Mouse (Mus musculus) ovary, postnatal 36 days (tissue): Measurements from ENCODE around the gene Cmss1.

Source experiments
- DNase-seq: peaks from one replicate; pipeline ENCODE4 v3.0.0; 2022; ENCODE audit warnings: low spot score, mixed read lengths

Gene Cmss1

DNA sequence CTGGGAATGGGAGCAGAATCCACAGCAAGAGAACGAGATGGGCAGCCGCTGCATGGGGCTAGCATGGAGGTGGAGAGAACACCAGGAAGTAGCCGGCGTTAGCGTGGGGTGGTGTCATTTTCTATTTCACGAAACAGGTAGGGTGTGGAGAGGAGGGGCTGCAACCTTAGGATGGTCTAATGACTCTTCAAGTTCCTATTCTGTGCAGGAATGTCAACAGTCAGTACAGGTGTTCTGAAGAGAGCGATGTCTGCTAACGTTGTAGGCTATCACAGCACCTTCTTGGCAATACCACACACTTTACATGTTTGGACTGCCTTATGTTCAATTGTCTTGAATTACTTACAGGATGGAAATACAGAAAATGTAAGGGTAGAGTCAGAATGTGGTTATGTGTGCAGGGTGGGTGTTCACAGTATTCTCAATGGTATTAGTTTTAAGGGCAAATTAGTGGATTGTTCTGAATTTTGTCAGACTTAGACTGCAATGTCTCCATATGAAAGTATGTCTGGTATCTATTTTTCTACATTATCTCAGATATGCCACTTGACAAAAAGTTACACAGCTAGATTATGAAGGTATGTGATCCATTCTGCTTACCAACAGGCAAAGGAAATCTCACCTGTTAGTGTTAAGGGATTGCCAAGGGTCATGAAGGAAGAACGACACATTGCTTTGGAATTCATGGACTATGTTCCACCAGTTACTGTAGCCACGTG is 311.3 kb downstream of the Cmss1 start:
- no peak for DNase-seq

DNA sequence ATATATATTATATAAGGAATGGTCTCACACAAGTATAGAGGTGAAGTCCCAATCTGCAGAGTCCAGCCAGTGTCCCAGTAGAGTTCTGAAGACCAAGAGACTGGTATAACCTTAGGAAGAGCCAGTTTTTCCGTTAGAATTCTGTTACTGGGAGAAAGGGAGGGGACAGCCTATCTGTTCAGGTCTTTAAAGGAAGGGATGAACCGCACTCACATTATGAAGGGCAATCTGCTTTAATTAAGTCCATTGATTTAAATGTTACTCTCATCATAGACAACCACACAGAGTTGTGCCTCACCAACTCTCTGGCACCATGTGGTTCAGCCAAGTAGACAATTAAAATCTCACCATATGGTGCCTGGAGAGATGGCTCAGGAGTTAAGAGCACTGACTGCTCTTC is 313.9 kb downstream of the Cmss1 start, which contains the start of gene Tmem30c:
Tmem30c (minus strand) TSS at position 101 of the 400 bp plus-strand sequence.
- DNase-seq: no peak

DNA sequence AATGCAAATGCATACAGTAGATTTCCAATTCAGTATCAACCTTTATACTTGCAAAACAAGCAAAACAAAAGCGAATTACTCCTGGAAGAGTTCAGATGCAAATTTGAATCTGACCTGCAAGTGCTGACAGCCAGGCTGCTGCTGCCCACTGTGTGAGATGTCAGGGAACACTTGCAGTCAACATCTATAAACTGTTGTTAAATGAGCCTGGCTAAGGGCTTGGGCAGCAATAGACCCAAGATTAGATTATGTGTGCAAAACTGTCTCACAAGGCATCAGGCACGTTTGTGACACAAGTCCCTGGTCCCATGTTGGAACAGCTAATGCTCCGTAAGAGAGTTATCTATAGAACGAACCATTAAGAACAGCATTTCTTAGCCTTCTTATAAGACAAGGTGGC is 314.4 kb downstream of the Cmss1 start:
- DNase-seq: no peak

DNA sequence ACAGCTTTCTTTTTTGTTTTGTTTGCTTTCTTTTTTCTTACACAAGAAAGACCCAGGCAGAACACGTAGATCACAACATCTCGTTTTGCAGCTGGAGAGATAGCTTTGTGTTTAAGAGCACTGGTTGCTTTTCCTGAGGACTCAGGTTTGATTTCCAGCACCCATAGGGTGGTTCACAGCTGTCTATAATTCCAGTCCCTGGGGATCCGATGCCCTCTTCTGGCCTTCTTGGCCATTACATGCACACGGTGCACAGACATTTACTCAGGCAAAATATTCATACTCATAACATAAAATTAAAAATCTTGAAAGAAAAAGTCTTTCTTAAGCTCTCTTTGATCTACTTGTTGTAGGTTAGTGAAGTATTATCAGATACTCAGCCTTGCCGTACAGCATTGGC is 315.0 kb downstream of the Cmss1 start:
- DNase-seq: no peak

DNA sequence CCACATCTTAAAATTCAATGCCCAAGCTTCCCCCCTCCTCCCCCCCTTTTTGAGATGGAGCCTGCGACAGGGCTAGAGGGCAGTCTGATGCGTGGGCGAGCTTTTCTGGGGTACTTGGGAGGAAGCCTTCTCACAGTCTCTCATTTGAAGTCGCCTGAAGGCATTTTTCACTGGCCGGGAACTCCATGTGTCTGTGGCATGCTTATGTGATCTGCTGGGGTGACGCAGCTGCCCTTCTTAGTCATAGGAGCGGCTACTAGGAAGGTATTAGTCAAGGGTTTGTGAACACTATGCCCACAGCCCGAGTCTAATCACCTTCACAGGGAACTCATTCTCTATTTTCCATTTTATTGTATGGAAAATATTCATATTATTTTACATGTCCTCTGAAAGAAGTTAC is 325.2 kb downstream of the Cmss1 start:
- no peak for DNase-seq

DNA sequence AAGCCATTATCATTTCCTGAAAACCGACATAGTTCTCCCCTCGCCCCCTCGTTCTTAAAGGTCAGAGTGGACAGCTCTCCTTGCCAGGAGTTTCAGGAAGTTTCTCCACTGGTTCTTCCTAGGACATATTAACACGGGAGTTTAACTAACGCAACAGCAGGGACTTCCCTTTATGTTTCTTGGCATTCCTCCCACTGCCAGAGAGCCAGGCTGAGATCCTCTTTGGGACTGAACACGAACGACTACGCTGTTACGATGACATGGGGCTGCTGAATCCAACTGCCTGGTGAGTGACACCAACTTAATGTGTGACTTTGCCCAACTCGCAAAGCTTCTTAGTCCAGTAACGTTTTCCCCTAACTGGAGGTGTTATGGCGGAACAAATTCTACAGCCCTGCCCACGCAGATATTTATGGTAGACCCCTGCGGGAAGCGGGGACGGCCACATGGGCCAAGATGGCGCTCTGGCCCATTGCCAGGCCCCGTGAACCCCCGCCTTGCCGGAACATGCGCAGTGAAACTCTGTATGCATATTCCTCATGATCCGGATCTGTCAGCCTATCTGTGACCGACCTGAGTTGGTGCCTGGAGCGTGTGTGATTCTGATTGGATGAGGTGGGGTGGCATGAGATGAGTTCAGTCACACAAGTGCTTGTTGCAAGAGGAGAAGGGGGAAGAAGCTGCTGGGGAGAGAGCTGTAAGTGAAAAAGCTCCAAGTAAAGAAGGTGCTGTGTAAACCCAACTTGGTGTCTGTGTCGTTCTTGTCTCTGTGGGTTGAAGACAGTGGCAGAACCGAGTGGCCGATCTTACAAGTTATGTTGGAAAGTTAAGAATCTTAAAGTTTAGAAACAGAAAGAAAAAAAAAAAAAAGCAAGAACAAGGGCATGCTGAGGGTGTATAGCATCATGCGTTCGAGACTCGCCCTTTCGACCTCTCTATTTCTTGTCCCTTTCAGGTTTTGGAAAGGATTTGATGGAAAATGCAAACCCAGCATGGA is 326.1 kb downstream of the Cmss1 start:
- DNase-seq: peak; percentile 10

DNA sequence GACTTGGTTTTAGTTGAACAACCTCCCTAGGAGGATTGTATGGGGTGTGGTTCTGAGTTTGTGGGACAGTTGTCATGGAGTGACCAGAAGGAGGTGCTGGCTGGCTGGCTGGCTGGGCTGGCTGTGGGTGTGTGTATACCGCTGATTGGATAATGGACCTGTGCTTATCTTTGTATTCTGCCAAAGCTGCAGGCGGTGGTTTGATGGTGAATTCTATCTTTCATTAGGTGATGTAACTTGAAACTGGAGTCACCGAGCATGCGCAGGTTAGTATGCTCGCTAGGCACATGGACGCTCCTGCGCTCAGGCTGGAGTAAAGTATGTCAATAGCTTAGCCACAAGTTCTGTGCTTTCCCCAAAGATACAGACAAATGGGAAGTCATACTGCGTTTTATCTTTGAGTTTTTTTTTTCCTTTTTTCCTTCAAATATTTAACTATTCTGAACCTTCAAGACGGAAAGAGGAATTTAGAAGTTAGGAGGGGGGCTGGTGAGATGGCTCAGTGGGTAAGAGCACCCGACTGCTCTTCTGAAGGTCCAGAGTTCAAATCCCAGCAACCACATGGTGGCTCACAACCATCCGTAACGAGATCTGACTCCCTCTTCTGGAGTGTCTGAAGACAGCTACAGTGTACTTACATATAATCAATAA is 327.6 kb downstream of the Cmss1 start:
- no peak for DNase-seq

DNA sequence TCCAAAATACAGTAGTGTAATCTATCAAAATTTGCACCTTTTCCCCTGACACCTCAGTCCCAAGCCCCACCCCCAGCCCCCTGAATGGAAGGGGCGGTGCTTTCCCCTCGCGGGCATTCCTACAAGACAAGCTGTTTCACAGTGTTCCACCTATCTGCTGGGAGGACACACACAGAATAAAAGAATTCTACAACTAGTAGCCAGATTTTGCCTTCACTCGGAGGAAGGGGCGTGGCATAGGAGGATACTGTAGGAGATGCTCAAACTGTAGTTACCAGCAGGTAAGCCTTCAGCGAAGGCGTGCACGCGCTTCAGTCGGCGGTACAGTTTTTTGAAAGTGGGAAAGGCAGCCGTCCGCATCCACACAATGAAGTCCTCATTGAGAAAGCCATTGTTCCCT is 336.9 kb downstream of the Cmss1 start:
- no peak for DNase-seq

DNA sequence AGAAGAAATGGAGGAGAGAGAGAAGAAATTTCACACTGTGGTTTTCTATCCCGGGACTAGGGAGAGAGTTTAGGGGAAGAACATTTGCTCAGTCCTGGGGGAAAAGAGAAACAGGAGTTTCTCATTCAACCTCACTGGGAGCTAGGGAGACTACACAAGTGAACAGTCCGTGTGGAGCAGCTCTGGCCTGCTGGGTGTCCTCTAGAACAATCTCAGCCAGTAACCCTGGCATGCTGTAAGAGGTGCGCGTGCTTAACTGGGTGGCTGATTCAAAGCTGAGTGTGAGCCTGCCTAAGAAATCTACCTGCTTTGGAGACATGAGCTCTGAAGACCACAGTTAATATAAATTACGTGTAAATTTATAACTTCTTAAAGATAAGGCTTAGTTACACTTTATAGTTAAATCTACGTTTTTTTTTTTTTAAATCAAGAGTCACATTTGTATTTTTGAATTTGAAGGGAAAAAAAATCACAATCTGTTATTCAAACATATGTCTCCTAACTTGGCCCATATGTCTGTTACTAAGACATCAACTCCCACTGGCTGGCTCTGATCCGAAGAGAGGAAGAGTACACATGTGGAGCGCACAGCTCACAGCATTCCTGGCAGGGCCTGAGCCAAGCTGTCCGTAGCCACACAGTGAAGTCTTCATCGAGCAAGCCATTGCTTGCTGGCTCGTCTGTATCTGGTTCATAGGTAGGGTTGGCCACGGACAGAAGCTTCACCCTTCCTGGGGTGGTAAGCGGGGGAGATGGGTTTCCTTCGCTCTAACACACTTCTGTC is 338.4 kb downstream of the Cmss1 start:
- DNase-seq: no peak

DNA sequence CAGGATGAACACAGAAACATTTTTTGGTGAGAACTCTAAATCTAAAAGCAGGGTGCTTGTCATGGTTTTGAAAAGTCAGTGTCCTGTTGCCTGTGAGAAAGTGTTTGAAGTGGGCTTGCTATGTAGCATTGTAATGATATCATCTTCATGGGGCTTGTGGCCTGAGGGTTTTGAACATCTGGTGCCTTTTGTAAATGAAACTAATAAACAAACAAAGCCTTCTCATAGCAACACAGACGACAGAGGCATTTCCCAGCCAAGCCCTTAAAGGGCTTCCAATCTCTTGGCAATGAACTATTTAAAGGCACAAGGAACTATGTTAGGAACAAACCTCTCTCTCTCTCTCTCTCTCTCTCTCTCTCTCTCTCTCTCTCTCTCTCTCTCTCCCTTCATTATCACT is 339.6 kb downstream of the Cmss1 start:
- DNase-seq: no peak

DNA sequence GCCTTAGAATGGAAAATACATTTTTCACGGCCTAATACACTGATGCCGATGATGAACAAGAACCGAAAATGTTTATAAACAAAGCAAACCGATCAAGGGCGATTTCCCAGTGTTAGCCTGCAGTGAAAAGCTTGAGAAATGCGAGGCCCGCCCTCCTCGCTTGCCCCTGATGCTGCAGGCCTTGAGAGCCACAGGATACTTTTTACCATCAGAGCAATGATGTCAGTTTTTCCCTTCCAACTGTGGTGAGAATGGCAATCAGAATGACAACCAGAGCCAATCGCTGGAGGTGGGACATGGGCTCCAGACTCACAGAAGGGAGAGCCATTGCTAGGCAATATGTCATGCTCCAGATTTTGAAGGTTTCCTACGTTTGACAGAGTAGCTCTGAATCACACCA is 346.5 kb downstream of the Cmss1 start:
- DNase-seq: no peak

DNA sequence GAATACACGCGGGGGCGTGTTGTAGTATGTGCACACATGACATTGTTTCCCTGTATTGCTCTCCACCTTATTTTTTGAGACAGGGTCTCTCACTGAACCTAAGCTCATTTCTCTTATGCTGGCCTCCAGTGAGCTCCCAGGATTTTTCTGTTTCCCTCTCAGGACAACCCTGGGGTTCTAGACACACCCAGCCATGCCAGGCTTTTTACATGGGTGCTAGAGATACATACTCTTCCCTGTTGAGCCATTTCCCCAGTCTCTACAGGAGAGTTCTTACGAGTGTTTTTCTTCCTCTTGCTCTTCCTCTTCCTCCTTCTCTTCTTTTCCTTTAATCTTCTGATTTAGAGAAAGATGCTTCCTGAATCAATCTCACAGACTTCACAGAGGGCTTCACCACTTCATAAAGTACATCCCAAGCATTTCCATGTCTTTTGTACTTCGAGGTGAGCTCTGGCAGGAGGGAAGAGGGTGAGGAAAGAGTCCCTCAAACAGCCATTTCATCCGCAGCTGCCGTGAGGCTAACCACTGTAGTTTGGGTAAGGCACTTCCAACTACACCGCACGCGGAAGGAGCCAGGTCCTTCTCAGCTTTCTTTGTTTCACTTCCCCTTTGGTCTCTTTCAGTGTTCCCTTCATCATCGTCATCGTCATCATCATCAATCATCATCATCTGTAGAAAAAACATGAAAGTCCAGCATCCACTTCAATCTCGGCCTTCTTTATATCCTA is 347.1 kb downstream of the Cmss1 start:
- DNase-seq: no peak
